Mouse (Mus musculus): ENCODE measurements at regions not wholly inside any gene's neighbourhood (a gene's known extent, or its start where the extent isn't known, plus 50 kb on each side); places are given as distances from the start of the nearest gene placed in this dataset.
A peak's percentile ranks its signal among the peaks of the same experiment; 100 is the strongest.

DNA sequence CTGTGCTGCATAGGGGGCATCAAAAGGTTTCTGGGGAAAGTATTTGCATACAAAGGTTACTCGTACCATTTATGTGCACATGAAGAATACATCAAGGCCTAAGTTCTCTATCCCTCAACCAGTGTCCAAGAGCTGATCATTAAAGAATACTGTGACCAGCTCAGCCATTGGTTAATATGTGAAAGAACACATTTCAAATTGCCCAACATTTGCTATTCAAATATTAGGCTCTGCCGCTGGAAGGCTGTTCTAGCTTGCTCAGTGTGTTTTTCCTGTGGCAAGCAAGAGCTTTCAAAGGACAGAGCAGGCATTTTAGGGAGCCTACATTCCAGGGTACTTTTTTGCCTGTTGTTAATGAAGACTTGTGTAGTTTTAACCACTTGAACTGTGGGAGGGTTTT is 220.8 kb downstream of the Ahr start:
- DNase-seq = no peak

DNA sequence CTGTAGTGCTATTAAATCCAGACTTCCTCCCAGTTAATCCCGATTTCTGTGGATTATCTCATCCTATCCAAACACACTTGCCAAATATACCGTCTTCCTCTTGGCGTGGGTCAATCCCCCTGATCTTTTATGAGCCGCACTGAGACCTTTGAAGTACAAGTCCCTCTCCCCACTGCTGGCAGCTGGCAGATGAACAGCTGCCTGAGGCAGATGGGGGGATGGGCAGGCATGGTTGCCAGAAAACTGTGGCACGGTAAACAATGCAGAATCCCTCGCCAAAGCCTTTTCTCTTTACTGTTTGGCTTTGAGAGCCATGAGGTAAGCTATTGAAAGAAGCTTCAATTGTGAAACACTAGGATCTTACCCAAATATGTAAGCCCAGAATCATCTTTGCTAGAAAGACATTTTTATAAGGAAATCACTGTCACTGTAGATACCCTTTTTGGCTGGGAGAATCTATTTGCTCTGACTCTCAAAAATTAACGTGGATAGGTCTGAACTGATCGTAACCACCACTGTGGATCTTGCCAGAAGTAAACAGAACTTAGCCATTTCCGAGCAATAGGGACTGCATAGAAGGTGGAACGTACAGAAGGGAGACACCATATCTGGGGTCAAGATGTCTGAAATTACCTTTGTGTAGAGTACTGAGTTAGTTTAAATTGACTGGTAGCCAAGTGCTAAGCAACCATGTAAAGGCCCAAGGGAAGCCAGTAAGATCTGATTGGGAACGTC is 221.5 kb downstream of the Ahr start:
- DNase-seq = peak; percentile 57

DNA sequence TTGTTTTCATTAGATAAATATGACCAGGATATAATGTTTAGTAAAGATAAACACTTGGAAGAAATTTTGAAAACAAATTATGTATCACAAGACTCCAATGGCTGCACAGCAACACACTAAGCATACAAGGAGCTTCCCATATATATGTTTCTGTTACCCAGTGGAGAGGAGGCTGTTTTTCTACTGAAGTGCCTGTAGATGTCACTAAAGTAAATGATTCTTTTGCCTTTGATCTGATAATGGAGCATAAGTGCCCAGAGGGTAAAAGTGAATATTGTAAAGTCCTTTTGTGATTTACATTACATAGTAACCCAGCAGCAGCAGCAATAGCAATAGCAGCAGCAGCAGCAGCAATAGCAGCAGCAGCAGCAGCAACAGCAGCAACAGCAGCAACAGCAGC is 226.3 kb downstream of the Ahr start:
- DNase-seq = no peak

DNA sequence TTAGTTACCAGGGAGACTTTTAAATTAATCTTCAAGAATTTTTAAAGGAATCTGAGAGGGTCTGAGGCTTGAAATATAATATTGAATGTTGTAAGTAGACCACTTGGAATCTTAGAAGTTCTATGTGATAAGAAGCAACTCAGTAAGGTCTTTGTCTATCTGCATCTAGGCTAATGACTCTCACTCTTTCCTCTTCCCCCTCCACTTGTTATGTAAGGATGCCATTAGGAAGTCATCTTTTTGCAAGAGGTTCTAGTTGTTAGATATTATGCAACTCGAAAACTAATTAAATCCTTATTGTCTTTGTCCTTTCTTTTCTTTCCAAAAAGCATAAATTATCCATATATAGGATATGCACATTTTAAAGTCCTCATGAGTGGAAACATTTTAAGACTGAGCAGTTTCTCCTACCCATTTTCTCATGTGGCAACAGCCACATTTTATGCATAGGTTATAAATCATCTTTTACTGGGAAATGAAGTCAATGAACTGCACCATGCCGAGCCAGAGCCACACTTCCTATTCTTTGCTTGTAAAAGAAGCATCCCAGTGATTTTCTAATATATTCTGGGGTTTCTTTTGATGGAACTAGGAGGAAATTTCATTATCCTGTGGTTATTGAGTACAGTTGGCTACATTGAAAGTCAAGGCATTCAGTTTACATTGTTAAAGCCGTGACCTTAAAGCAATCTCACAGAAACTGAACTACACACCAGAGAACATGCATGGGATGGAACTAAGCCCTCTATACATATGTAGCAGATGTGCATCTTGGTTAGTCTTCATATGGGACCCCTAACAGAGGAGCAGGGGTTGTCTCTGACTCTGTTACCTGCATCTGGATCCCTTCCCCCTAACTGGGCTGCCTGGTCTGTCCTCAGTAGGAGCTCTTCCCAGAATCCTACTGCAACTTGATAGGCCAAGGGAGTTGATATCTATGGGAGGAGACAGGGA is 230.8 kb downstream of the Ahr start:
- DNase-seq = no peak

DNA sequence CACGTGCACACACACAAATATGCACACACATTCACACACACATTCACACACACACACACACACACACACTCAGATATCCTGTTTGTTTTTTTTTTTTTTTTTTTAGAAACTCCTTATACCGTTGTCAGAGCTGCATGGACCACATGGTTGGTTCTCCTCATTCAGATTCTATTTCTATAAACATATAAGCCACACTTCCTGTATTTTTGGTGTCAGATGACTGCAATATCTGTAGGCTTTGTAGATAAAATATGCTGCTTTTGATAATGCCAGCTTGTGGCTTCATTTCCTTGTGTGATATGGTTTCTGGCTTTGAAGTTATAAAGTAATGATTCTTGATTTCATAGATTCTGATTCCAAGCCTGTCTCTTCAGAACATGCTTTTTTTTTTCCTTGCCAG is 231.7 kb downstream of the Ahr start:
- no peak for DNase-seq

DNA sequence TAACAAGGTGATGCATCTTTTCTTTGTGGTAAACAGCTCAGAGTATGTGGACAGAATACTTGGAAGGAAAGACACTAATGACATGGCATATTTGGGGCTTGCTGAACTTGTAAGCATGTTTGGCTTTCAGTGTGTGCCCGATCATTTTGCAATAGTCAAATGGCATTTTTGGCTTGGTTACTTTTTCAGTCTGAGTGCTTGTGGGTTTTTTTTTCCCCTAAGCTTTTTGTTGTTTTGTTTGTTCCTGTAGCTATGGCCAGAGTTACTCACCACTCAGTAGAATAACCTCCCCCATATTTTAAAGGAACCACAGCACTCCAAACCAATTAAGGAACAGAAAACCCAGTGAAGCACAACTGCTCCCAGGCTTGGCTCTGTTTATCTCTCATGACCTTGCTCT is 240.2 kb downstream of the Ahr start:
- no peak for DNase-seq

DNA sequence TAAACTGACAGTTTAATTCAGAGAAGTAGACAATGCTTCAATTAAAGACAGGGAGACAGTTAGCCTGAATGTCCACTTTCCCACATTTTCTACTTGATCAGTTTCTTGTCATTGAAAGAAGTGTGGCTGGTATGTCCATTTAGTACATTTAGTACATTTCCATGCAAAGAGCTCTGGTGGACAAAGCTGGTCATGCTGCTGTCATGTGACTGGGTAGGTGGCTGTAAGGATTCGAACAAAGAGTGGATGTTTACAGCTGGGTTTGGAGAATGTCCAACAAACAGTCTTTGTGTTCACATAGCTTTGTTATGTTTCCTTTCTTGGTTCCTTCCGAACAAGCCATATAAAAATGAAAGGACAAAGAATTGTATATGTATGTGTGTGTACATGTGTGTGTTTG is 241.3 kb downstream of the Ahr start:
- DNase-seq = no peak

DNA sequence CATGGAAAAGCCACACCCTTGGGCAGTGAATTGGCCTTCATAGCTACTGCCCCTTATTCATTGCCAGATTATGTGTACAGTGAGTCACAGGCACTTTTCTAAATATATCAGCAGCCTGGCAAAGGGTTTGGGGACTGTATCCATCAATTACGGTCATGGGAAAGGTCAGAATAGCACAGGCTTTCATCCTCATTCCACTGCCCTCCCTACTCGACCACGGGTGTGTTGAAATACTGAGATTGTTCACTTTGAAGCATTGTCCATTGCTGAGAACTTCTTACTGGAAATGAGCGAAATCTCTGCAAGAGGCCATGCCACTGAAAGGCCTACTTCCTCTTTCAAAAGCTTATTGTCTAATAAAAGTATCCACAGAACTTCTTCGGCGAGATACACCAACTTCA is 242.9 kb downstream of the Ahr start:
- DNase-seq = no peak

DNA sequence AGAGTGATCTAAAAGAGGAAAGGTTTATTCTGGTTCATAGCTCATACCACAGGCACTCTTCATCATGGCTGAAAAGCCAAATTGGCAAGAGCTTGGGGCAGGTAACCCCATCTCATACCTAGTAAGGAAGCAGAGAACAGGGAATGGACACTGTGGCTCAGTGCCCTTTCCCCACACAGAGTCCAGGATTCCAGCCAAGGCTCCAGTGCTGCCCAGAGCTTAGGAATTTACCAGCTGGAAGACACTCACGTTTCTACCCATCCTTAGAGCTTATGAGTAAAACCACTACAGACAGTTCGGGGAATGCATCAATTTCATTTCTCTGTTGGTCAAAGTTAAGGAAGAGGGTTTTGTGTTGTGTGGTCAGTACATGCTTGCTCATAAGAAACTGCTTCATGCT is 241.0 kb downstream of the Snx13 start:
- peak; percentile 24 for DNase-seq

DNA sequence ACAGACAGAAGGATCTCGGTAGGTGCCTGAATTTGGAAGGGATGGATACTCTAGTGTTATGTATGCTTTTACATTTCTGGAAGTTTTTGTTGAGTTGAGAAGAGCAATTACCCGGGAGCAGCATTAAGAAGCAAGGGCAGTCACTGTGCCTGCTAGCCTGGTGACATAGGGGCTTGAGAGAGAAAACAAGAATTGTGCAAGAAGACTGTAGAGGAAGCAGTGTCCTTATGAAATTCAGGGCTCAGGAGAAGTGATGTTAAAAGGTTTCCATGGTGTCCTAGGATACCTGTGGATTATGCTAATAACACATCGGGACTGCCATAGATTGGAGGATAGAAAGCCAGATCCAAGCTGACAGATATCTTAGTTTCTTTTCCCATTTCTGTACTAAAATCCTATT is 240.6 kb downstream of the Snx13 start:
- DNase-seq = no peak

DNA sequence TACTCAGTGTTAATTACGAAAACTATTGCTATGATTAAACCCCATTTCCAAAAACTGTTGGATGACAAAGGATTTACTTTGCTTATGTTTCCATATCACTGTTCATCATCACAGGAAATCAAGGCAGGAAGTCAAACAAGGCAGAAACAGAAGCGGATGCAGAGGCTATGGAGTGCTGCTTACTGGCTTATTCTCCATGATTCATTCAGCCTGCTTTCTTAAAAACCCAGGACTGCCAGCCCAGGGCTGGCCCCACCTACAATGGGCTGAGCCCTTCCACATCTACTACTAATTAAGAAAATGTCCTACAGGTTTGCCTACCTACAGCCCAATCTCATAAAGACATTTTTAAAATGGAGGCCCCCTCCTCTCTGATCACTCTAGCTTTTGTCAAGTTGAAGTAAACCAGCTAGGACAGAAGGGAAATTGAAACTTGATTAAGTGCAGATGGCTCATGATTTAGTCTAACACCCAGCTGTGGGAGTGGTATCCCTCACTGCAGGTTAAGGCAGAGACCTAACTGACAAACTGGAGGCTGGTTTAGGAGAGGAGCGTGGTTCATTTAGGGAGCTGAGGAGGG is 240.1 kb downstream of the Snx13 start:
- DNase-seq = no peak

DNA sequence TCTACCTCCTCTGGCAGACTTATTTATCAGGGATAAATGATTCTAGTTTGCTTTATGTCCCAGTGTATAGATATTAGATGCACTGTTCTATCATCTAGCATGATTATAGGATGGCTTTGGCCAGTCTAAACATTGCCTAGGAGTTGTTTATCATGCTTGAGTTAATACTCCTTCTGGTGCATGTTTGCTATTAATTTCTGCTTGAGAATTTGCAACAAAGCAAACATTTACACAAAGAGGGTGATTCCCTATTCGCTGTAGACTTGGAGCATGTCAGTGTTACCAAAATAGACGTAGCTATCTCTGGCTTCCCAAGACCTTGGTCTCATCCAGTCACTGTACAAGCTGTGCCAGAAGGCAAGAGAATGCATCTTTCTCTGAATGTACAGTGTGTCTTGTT is 237.4 kb downstream of the Snx13 start:
- DNase-seq = no peak

DNA sequence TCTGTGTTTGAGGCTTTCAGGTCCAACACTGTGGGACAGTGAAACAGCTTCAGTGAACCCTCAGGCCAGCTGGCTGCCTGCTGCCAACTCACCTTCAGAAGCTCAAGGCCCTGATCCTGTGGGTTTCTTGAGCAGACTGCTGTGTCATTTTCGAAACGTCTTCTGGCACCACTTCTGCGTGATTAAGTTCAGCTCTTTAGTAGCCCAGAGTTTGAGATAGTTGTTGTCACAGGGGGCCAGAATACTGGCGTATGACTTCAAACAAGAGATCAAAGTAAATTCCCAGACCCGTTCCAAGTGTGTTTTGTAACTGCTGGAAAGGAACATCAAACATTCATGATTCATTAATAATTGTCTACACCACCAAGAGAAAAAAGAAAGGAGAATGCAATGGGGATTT is 236.9 kb downstream of the Snx13 start:
- DNase-seq = no peak

DNA sequence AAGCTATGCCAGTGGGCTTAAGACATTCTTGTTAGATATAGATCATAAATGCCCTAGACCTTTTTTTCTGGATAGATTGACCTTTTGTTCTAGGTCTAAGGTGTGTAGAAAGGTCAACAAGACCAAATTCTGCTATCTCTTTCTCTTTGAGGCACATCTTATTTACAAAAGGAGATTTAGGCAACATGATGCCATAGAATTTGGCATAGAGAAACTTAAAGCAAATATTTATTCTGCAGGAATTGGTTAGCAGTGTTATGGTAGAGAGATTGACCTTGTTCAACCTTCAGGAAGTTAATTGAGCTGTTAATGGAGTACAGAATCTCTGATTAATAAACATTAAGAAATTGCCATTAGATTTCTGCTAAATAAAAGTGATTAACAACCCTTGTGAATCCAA is 236.4 kb downstream of the Snx13 start:
- no peak for DNase-seq

DNA sequence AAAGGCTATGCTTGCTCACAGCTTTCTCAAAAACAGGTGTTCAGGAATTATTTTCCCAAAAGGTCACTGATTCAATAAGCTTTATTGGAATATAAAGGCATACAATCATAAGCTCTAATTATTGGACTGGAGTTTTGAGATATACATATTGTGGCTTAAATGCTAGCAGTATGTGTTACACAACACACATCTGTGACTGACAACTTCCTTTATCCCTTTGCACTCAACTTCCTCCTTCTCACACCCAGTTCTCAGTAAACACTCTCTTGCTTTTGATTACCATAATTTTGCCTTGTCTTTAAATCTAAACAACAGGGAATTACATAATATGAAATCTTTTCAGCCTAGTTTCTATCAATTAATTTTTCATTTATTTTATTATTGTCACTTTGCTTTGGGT is 222.5 kb downstream of the Snx13 start:
- no peak for DNase-seq

DNA sequence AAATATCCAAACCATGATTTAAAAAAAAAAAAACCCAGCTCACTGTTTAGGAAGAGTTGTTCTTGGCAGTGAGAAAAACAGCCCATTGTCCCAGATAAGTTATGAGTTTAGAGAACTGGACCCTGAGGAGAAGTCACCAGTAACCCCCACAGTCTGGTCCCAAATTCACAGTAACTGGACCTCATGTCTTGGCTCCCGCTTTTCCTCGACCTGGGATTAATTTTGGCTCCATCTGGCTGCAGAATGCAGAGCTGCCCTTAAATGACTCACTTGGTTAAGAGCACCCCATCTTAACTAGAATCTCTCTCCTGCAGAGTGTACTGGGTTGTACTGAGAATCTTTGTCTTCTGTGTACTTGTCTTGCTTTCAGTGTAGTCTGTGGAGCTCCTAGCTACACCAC is 221.0 kb downstream of the Snx13 start:
- no peak for DNase-seq

DNA sequence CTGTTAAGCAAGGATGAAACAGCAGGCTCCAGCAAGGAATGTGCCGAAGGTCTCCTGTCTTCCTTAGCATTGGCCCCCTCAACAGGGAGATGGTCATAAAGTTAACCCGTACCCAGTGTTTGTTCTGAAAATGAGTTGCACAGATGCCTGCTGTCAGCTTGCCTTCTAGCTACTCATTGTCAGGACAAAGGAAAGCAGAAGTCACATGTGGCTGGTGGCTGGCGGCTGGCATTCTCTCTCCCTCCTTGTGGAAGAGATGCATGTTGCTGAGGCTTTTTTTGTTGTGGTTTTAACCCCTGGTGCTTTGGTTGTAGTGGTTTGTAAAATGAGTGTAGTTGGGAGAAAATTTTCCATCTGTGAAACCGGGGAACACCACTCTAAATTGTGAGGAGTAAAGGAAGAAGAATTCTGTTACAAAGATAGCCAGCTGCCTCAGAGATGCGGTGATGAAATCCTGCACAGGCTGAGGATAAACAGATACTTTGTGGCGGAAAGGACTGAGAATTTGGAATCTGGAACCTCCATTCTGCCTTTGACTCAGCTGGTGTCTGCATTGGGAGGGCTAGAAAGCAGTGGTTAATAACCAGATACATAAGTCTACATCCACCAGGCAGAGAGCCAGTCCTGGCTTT is 220.2 kb downstream of the Snx13 start:
- DNase-seq = no peak

DNA sequence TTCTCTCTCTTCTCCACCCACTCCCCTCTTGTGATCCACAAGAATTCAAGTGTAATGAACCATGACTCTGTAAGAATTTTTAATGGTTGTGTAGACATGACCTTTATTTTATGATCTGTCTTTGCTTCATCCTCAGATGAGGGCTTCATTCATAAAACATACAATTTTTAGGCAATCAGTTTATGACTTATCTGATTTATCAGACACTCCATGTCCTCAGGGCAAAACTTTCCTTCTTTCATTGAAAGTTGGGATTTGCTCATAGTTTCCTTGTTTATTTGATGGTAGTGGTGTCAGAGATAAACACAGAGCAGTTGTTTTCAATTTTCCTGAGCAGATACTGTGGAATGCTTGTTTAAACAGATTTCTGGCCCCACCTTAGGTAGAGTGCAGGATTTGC is 212.8 kb downstream of the Snx13 start:
- DNase-seq = no peak

DNA sequence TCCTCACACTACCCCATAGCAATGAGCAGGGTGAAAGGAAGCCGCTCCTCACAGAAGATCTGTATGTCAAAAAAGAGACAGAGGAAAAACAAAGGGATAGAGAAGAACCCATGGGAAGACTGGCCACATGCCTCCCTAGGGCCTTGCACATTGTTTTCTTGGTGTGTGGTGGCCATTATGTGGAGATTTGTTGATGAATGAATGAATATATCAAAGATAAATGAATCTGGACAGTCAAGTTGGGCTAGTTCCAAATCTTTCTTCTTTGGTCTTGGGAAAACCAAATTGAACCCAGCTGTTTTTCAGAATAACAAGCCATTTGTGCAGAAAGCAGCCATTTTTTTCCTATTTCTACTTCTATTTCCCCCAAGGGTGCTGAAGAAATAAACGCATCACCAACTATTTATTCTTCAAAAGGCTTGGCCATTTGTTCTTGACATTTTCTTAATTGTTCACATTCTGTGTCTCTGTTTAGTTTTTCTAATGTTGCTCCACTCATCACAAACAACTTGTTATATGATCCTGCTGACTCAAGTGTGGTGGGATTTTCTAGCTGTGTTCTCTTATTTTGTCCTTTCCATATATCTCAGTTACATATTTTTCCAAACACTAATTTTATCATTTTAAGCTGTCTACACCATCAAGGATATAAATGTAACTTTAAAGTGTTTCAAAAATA is 208.9 kb downstream of the Snx13 start:
- no peak for DNase-seq

DNA sequence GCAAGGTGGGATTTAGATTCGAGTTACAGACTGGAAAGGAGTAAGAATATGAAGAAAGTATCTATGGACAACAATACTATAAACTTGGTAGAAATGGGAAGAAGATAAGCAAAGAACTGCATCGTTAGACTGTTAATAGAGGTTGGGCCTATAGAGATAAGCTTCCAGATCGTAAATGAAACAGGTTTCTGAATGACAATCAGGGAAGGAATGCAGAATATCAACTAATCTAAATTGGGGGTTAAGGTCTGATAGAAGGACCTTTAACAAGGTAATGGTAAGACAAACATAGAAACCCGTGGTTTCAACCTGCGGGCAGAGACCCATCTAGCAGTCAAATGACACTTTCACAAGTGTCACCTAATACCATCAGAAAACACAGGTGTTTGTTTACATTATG is 201.5 kb downstream of the Snx13 start:
- DNase-seq = no peak

DNA sequence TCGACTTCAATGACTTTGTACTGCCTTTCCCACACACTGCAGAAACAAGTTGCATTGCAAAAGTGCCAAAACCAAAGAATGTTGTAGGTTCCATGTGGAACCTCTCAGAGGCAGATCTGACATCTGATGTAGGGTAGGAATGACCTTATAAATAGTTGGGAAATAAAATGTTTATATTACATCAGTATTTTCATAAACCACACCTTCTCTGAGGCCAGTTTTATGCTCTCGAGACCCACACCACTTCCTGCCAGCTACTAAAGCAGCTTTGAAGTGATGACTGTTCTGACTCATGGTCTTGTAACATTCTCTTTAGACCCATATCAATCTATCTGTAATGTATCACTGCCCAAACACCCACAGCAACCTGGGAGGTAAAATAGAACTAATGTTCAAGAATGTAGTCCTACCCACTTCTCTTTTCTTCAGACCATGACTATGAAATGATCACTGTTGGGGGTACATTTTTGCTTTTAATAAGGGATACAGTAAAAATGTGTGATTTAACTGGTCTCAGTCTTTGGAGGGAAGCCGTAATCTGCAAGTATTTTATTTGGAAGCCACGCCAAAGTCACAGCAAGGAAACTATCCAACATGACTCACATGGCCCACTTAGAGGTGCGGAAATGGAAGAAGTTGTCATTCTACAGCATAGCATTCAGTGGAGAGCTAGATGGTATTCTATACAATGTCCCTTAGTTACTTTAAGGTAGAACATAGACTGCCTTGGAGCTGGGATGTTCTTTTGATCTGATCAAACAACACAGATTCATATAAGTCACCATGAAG is 199.4 kb downstream of the Snx13 start:
- DNase-seq = no peak

DNA sequence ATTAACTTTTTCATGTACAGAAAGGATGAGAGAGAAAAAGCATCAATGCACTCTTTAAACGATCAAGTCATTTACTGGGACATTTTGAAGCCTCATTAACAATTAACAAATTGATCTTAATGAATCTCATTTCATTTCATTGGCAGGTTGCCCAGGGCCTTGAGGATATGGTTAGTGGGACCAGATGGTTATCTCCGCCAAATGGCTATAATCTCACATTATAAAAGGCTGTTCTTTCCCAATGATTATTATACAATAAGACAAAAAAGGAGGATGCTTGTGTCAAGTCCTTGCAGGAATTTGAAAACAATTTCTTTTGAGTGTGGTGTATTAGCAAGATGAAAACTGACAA is 185.3 kb downstream of the Snx13 start:
- DNase-seq = no peak
